Mouse (Mus musculus): ENCODE results near the gene Tdp2.

DNA sequence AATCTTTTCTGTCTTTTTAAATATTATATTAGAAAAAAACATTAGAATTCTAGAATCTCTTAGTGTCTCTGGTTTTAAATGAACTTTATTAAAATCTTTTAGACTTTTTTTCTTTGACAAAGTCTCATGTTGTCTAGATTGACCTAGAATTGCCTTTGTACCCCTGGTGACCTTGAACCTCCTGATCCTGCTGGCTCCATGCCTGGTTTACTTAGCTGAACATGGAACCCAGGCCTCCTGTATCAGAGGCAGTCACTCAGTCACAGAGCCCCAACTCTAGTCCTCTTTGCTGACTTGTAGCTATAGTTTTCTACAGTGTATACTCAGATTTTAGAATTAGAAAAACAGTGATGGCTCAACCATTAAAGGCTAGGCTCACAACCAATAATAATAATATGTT lies 25.4 kb upstream of the Tdp2 start:
- TF ChIP-seq CTCF (IDR thresholded peaks at IDR 0.05) (no peak), EP300 (IDR thresholded peaks at IDR 0.05; ENCODE audit: insufficient read depth, low read depth, low read length) (no peak)
